Mouse (Mus musculus) bone marrow macrophage, adult 2 months (primary cell): Measurements from ENCODE around the gene Hoxd3. TPM values are rescaled to one million over a fixed set of nuclear protein-coding genes. Genes with fewer than 3 reads are reported as not detected.

Experiments used
- H3K27ac ChIP-seq: 2 replicates; pipeline ENCODE4 v1.5.1; 2012; ENCODE audit warnings: low read depth, low read length; ENCODE audit not compliant: insufficient read depth
- H3K4me1 ChIP-seq: 2 replicates; pipeline ENCODE4 v1.6.1; 2012; ENCODE audit warnings: low read length; ENCODE audit not compliant: control insufficient read depth, insufficient read depth
- H3K4me3 ChIP-seq: 2 replicates; pipeline ENCODE4 v1.5.1; 2012; ENCODE audit warnings: mild to moderate bottlenecking, low read length, moderate library complexity; ENCODE audit not compliant: insufficient read depth
- CTCF ChIP-seq: IDR thresholded peaks from 2 replicates; pipeline ENCODE4 v1.5.1; 2012; ENCODE audit warnings: low read depth, mild to moderate bottlenecking, low read length, moderate library complexity
- POLR2A ChIP-seq: IDR thresholded peaks from 2 replicates; pipeline ENCODE4 v1.6.1; 2012; ENCODE audit warnings: mild to moderate bottlenecking, low read depth, low read length, borderline replicate concordance
- polyA plus RNA-seq: library from polyadenylated mRNA; stranded (reverse); fragments of >200 nt; gene quantifications from 2 replicates; pipeline ENCODE4 v1.2.4, GENCODE M21; 2012; ENCODE audit not compliant: missing spikeins, insufficient read depth, insufficient read length

The Hoxd3 gene
- polyA plus RNA-seq, 1 experiment, result not detected

- Histone ChIP-seq H3K27ac (no peak overlapping the region), H3K4me3 (peak overlapping the region; percentile 30)
- TF ChIP-seq CTCF, result no peak
- TF ChIP-seq POLR2A, result no peak
Measured at GRCm38 (mm10) chr2:74705467-74706089, 6.1 kb upstream of the Hoxd3 start.

GRCm38 (mm10) chr2:74706393-74706960 is 5.2 kb upstream of the Hoxd3 start:
- Histone ChIP-seq H3K4me3 (no peak overlapping the region), H3K4me1 (no peaks in the 10 kb centered on the region), H3K27ac (no peak overlapping the region)
- TF ChIP-seq CTCF (no peak), POLR2A (no peak)

More at GRCm38 (mm10) chr2:74705467-74706089, 6.1 kb upstream of the Hoxd3 start:
- no peaks in the 10 kb centered on the region for H3K4me1 ChIP-seq

GRCm38 (mm10) chr2:74707599-74707998 is 4.1 kb upstream of the Hoxd3 start:
- TF ChIP-seq CTCF (no peak), POLR2A (no peak)
- no peak overlapping the region for H3K4me3 ChIP-seq
- H3K4me1 ChIP-seq, result no peaks in the 10 kb centered on the region
- no peak overlapping the region for H3K27ac ChIP-seq

GRCm38 (mm10) chr2:74708676-74709075 is 3.1 kb upstream of the Hoxd3 start:
- Histone ChIP-seq H3K27ac (no peak overlapping the region), H3K4me1 (no peaks in the 10 kb centered on the region), H3K4me3 (no peak overlapping the region)
- TF ChIP-seq POLR2A (no peak), CTCF (no peak)

GRCm38 (mm10) chr2:74709465-74710419 is 2.0 kb upstream of the Hoxd3 start:
- TF ChIP-seq POLR2A (no peak), CTCF (no peak)
- Histone ChIP-seq H3K4me1 (no peaks in the 10 kb centered on the region), H3K4me3 (no peak overlapping the region), H3K27ac (no peak overlapping the region)

- Histone ChIP-seq H3K27ac (no peak overlapping the region), H3K4me1 (no peaks in the 10 kb centered on the region), H3K4me3 (no peak overlapping the region)
- no peak for TF ChIP-seq POLR2A
- TF ChIP-seq CTCF, result no peak
Measured at GRCm38 (mm10) chr2:74710929-74711543, 691 bp upstream of the Hoxd3 start.

GRCm38 (mm10) chr2:74713239-74714150 is 1.8 kb downstream of the Hoxd3 start:
- H3K4me3 ChIP-seq, result no peak overlapping the region
- no peak for TF ChIP-seq CTCF
- TF ChIP-seq POLR2A, result no peak
- H3K27ac ChIP-seq, result no peak overlapping the region
- H3K4me1 ChIP-seq, result no peaks in the 10 kb centered on the region

- TF ChIP-seq CTCF (no peak), POLR2A (no peak)
- Histone ChIP-seq H3K4me3 (no peak overlapping the region), H3K27ac (no peak overlapping the region), H3K4me1 (no peaks in the 10 kb centered on the region)
Measured at GRCm38 (mm10) chr2:74714156-74714789, 2.5 kb downstream of the Hoxd3 start.
